ENCODE assay signal across 13 mouse cellular contexts in genomic region chr3:130901343-130901742, GRCm38 (mm10).
DNase-seq lines count a peak whose midpoint lies in the region; ATAC-seq and TF ChIP-seq lines count a peak whose summit lies in the region.
"Had no signal": no experiment of that assay in that cellular context is flagged by ENCODE, and none has a peak within 500 bp of the region (broad histone marks: within the 10 kb centered on the region; RNA-seq: fewer than 3 reads in every experiment).

No protein-coding gene starts in this region.

- peak; percentile 71 for DNase-seq in heart, adult 11 months
- DNase-seq in heart, adult 8-10 months (ENCODE audit: low spot score): no peak
- no peak for DNase-seq in stomach, postnatal 0 days (ENCODE audit: low spot score)
- peak; percentile 79 for DNase-seq in thymus, postnatal 4 days
- DNase-seq in retina, embryonic 14.5 days (ENCODE audit: low spot score): no peak
- DNase-seq in natural killer cell, adult 2 months (ENCODE audit: low spot score in 2 of 2): no peak
- DNase-seq: adrenal gland, postnatal 14 days; cerebellum, adult 11 months; gastrocnemius, postnatal 10 days; liver, postnatal 0 days had no signal

- no peaks in the 10 kb centered on the region for H3K9me3 ChIP-seq in stomach, embryonic 15.5 days
- no peaks in the 10 kb centered on the region for H3K9me3 ChIP-seq in stomach, postnatal 0 days (ENCODE audit: control insufficient read depth, low read length)
- H3K9me3 ChIP-seq: forebrain, embryonic 12.5 days had no signal

- 0 out of 2 replicates have a peak, but pooled peaks have one; percentile 25 for ATAC-seq in stomach, embryonic 15.5 days (ENCODE audit: insufficient read depth, low FRiP score, low read depth)
- no peak for ATAC-seq in stomach, postnatal 0 days (ENCODE audit: low FRiP score, low TSS enrichment)
- peak; percentile 81 for ATAC-seq in inflammation-experienced regulatory T-cells, adult 6 months
- ATAC-seq: liver, postnatal 0 days had no signal

- WGBS in stomach, embryonic 15.5 days: 80% methylated on average over 12 of the region's 12 CpGs
- WGBS in stomach, postnatal 0 days: 65% methylated on average over 12 of the region's 12 CpGs

- no peak overlapping the region for H3K27ac ChIP-seq in stomach, embryonic 15.5 days
- no peak overlapping the region for H3K27ac ChIP-seq in stomach, postnatal 0 days (replicated peaks)
- H3K27ac ChIP-seq: forebrain, embryonic 12.5 days had no signal

- no peaks in the 10 kb centered on the region for H3K4me1 ChIP-seq in stomach, embryonic 15.5 days
- no peaks in the 10 kb centered on the region for H3K4me1 ChIP-seq in stomach, postnatal 0 days (replicated peaks; ENCODE audit: control insufficient read depth, insufficient read depth)
- H3K4me1 ChIP-seq: forebrain, embryonic 12.5 days had no signal

- H3K4me3 ChIP-seq in stomach, embryonic 15.5 days (replicated peaks): no peak overlapping the region
- no peak overlapping the region for H3K4me3 ChIP-seq in stomach, postnatal 0 days (ENCODE audit: low read depth, low read length)
- H3K4me3 ChIP-seq: forebrain, embryonic 12.5 days had no signal

- no peaks in the 10 kb centered on the region for H3K36me3 ChIP-seq in stomach, embryonic 15.5 days
- H3K36me3 ChIP-seq in stomach, postnatal 0 days (ENCODE audit: control insufficient read depth, insufficient read depth, low read length): no peaks in the 10 kb centered on the region
- H3K36me3 ChIP-seq: forebrain, embryonic 12.5 days had no signal

- TF ChIP-seq CTCF in stomach, postnatal 0 days (IDR thresholded peaks at IDR 0.05; ENCODE audit: low read depth): no peak

- H3K27me3 ChIP-seq in stomach, embryonic 15.5 days (replicated peaks): no peaks in the 10 kb centered on the region
- H3K27me3 ChIP-seq in stomach, postnatal 0 days (ENCODE audit: control insufficient read depth, insufficient read depth, low read length): no peaks in the 10 kb centered on the region; the same call in 1 of the 2 replicates
- H3K27me3 ChIP-seq: forebrain, embryonic 12.5 days had no signal

- TF ChIP-seq EP300 in stomach, postnatal 0 days (optimal IDR thresholded peaks at IDR 0.05): no peak

- no peak overlapping the region for H3K4me2 ChIP-seq in stomach, embryonic 15.5 days
- no peak overlapping the region for H3K4me2 ChIP-seq in stomach, postnatal 0 days (replicated peaks; ENCODE audit: low read depth)
- H3K4me2 ChIP-seq: forebrain, embryonic 12.5 days had no signal

- no peak overlapping the region for H3K9ac ChIP-seq in stomach, embryonic 15.5 days
- H3K9ac ChIP-seq in stomach, postnatal 0 days (ENCODE audit: low read length): no peak overlapping the region
- H3K9ac ChIP-seq: forebrain, embryonic 12.5 days; liver, postnatal 0 days had no signal

Comparison
In these comparisons a context has a peak if more than half of its experiments do, and no peak if none do; other contexts are left out.
1. DNase-seq: peak in heart, adult 11 months (single experiment) and thymus, postnatal 4 days (single experiment); none in heart, adult 8-10 months (single experiment), stomach, postnatal 0 days (single experiment), retina, embryonic 14.5 days (single experiment) and natural killer cell, adult 2 months (0 of 2).